Mouse (Mus musculus): ENCODE data around the gene Gm6367.
"Not testable (repeated sequence)": the region's sequence is repeated elsewhere in the genome, so short reads cannot be mapped to it uniquely, and the experiment has no call there.

Gene Gm6367

GRCm38 (mm10) chr5:94988326-94988725 lies at the start of gene Gm6367:
Gene Gm6367, plus strand, starts transcription at chr5:94988626.
- DNase-seq = not testable (repeated sequence)

Measured in right cerebral cortex, postnatal 25 days (tissue).